Mouse (Mus musculus): ENCODE measurements around the gene Ccdc125. TPM values are rescaled to one million over a fixed set of nuclear protein-coding genes. Genes with fewer than 3 reads are reported as not detected.

The Ccdc125 gene
- polyA plus RNA-seq (2012; rRNA removed) = 2.2 and 3.5 TPM in 2 replicates

DNA sequence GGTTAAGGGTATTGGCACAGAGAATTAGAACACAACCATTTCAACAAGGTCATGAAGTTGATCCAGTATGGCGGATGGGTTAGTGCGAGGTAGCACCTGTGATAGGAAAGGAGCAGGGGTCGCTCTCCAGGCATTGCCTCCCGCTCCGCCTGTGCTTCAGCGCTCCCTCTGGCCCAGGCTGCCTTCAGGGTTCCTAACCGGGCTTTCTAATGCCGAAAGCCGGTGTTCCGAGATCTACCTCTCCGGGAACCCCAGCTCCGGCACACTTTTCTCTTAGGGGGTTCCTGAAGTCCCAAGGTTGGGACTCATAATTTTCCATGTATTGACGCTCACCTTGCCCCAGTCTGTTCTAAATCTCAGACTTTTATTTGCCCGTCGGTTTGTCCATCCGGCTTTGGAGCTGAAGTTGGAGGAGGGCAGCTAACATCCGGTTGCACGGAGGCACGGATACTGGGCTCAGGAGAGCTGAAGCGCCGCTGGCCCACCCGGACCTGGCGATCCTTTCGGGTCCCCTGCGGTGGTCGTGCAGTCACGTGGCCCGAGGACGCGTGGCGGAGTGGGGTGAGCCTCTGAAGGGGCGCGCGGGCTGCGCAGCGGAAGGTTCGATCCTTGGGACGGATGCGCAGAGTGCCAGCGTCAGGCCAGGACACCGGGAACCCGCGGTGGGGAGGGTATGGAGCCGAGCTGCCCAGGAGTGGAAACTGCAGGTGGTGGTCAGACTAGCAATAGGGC is at the start of gene Ccdc125:
Ccdc125 (plus strand) TSS at position 427 of the 732 bp plus-strand sequence.
- DNase-seq (ENCODE audit: low read depth) = no peak

DNA sequence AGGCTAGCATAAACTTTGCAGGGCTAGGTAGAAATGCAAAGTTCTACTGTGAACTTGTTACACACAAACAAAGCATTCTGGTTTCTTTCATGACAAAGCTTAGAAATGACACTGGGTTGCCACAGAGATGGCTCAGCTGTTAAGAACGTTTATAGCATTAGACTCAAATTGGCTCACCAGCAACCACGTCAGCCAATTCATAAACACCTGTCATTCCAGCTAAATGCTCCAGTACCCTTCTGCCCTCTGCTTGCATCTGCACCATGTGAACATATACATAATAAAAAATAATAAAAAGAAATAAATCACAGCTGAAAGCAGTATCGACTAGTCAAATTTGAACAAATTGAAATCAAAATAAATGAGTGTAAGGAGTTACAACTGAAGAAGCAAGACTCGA is 47.3 kb upstream of the Ccdc125 start:
- no peak for DNase-seq (ENCODE audit: low read depth)

DNA sequence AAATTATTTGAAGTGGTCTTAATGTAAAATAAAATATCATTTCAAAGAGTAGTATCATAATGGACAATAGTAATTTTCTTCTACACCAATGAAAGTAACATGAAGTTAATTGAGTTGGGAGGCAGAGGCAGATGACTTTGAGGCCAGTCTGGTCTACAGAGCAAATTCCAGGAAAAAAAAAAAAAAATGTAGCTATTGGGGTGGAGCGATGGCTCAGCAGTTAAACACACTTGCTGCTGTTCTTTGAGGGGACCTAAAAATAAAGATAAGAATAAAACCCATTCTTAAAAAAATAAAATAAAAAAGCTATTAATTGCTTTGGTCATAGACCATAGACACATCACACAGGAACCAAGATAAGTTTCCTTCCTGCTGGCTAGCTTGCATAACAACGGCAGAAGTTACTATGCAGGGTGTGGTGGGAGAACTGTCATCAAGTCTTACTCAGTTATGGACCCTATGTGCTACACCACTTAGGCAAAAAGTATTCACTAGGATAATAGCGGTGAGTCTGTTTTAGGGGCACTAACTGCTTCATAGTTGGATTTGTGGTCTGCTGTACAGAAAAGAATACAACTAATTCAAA is 35.3 kb upstream of the Ccdc125 start:
- no peak for DNase-seq (ENCODE audit: low read depth)

DNA sequence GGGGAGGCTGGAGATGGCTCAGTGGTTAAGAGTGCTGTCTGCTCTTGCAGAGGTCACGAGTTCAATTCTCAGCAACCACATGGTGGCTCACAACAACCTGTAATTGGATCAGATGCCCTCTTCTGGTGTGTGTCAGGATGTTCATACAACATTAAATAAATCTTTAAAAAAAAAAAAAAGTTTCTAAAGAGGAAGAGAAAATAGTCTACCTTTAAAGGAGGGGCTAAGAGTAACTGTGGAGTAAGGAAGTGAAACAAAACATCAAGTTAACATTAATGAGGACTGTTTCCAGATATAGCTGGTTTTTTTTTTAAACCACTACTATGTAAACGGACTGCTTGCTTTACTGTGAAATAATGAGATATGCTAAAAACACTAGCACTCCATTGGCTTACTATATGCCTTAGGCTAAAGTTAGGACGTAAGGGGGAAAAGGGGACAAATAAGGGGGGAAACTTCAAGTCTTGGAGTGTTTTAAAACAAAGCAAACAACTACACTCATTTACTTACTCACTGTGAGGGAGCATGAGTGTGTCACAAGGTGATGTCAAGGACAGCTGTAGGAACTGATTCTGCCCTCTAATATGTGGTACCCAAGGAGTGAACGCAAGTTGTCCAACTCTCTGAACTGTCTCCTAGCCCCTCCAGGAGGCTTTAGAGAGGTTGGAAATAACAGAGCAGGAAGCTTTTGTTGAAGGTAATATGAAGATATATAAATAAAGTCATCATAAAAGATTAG is 26.9 kb upstream of the Ccdc125 start:
- DNase-seq (ENCODE audit: low read depth) = no peak

DNA sequence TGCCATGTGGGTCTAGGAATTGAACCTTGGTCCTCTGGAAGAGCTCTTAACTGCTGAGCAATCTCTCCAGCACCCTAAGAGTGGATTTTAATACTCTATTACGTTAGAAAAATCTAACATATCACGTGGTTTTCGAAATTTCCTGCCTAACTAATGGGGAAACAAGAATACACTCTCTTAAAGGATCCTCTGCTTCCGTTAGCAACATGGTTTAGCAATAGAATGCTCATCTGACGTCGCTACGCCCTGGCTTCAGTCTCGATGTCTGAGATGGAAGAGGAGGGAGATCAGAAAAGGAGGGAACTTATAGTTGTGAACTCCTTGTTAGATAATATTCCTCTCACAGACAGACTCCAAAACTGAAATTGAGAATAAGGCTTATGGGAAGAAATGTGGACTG is 21.3 kb upstream of the Ccdc125 start:
- no peak for DNase-seq (ENCODE audit: low read depth)

DNA sequence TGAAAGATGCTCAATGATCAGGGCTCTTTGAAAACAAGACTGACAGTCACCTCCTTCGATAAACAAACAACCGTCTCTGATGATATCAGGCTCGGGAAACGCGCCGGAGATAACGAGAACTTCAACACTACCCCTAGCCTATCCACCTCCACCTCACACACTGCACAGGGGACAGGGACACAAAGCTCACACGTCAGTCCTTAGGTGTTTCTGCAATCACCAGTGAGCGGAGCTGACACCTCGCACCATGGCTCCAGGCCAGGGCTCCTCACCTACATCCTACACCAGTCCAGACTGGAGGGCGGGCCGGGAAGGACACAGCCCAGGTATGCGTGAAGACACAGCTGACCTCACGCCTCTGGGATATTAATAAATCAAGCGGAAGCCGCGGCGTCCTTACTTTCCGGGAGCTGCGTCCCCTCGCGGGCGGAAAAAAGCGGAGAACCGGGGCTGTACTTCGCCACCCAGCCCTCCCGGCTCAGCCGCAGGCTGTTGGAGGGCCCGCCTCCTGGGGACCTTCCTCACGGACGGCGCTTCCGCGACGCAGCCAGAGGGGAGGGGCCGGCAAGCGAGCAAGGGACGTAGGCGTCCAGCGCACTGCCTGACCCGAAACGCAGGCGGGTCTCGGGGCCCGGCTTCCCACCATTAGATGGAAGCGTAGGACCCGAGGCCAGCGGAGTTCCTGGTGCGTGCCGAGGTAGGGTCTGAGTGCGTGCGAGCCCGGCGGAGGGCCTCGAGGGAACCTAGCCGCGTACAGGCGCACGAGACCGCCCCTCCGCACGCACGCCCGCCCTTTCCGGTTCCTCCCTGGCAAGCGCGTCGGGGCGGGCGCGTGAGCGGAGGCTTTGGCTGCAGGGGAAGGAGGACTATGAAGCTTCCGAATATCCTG is 18.7 kb upstream of the Ccdc125 start, which contains the start of the genes Ak6 and Rad17:
Ak6 (plus strand) TSS at position 430 of the 889 bp plus-strand sequence.
Rad17 (minus strand) TSS at position 502 of the 889 bp plus-strand sequence.
- DNase-seq (ENCODE audit: low read depth) = peak; percentile 47

DNA sequence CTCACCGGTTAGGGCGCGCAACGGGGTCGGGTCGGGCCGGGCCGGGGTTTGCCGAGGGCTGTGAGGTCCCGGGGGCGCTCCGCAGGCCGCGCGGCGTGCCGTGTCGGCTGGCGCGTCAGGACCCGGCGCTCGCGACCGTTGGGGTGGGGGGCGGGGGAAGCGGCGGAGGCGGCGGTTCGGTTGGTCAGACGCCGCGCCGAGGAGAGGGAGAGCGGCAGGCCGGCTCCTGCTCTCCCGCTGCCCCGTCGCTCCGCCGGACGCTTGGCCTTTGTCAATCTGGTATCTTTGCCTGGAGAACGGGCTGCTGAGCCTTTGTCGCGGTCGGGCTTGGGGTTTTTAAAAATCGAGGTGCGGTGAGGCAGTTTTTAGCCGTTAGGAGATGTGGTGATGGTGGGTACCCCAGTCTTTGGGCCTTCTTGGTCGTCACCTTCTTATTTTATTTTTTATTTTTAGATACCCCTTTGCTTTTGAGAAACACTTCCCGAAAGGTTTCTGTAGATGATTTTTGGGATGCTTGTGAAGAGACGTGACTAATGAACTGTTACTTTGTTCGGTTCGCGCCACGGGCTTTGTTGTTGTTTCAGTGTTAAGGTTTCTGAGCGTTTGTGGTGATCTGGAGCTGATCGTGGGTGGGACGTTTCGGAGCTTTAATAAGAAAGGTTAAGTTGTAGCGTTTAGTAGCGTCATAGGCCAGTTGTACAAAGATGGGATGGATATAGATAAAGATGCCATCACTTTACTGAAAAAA is 17.9 kb upstream of the Ccdc125 start, which contains the start of gene Taf9:
Taf9 (plus strand) TSS at position 141 of the 748 bp plus-strand sequence.
- DNase-seq (ENCODE audit: low read depth) = no peak

DNA sequence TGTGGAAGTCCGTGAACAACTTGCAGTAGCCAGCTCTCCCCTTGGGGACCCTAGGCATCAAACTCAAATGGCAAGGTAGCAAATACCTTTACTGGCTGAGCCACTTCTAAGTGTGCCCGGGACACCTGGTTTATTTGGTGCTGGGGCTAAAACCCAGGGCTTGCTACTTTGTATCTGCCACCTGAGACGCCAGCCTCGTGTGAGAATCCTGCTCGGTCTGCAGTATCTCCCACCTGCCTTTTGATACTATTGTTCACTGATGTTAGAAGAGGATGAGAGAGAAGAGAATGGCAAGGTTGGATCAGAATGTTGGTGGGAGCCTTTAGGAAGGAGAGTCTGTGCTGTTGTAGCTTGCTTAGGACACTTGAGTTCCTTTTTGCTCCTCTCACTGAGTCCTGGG is 11.4 kb upstream of the Ccdc125 start:
- no peak for DNase-seq (ENCODE audit: low read depth)

DNA sequence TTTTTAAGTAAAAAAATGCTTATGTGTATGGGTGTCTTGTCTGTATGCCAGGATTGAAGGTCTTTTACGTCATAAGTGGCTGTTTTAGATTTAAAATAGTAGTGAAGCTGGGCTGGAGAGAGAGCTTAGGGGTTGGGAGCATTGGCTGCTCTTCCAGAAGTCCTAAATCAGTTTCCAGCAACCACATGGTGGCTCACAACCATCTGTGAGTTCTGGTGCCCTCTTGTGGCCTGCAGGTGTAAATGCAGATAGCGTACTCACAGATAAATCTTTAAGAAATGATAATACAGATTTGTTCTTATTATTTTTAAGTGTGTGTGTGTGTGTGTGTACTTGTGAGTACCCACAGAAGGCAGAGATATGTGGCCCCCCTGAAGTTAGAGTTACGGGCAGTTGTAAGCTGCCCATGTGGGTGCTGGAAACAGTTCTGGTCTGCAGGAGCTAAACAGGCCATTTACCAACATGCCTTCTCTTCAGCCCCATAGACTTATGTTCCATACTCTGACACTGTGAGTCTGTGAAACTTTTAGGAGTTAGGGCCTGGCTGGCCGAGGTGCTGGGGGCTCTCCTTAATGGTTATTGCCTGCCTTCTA is 9.6 kb upstream of the Ccdc125 start:
- no peak for DNase-seq (ENCODE audit: low read depth)

DNA sequence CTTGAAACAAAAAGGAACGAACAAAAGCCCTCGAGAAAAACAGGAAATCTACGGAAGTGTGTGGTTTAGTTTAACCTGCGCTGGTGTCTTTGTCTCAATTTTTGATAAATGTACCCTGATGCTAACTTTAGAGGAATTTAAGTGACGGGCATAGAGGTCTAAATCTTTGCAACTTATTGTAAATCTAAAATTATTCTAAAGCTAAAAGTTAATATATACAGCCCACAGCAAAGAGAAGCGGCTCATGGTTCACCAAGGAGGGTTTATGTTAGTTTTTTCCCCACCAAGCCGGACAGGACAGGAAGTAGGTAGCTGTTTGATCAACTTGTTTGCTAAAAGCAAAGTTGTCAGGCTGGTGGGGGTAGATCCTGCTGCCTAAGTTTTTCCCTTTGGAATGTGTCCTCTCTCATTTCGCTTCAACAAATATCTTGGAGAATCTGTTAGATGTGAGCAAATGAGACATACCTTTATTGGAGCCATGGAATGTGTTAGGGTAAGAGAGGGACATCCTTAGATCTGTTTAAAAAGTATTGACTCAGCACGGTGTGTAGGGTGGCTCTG is 744 bp downstream of the Ccdc125 start:
- DNase-seq (ENCODE audit: low read depth) = no peak

DNA sequence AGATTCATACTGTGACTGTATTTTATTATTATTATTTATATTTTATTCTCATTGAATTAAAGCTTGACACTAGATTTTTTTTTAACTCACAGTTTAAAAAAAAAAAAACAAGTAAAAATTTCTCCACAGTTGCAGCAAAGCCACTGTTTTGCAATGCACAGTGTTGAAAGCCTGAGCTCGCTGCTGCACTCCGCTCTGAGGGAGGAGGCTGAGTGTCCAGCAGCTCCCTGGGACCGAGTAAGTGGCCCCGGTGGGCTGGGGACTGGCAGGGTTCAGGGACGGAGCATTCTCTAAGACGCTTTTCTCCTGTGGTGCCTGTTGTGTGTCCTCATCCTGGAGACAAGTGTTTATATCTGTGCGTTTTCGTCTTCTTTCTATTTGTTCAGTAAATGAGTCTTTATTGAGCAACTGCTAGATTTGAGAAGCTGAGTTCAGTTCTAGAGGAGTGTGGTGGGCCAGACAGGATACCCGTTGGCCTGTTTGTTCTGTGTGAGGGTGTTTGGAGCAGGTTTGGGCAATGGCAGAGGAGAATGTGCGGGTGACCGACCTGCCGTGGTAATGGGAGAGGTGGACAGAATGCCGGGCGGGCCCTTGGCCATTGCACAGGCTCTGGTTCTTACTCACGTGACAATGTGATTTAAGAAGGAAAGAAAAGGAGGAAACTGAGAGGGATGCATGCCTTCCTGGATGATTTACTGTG is 6.6 kb downstream of the Ccdc125 start:
- DNase-seq (ENCODE audit: low read depth) = no peak

DNA sequence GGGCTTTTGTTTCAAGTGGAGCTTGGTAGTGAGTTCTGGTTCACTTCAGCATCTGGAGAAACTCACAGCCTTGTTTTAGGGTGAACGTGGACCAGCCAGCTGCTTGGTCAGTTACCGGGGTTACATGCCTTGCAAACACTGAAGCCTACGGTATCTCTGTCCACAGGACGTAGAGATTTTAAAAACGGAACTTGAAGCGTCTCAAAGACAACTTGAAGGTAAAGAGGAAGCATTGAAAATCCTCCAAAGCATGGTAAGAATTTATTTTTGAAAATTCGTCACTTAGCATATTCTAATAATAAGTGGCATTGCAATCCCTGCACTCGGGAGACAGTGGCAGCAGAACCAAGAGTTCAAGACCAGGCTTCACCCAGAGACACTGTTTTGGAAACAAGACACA is 12.1 kb downstream of the Ccdc125 start:
- no peak for DNase-seq (ENCODE audit: low read depth)

DNA sequence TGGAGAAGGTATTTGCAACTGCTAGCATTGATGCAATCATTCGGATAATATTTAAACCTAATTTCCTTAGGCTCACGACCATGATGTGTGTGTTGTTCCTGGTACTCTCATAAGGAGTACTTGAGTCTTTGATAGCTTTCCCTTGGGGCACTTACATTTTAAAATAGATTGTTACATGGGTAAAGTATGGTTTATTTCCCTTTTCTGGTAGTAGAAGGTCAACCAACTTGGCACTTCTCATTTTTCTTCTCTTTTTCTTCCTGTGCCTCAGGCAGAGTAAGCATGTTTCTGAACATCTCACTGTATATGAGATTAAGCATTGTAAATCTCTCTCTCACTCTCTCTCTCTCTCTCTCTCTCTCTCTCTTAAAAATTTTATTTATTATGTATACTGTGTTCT is 13.3 kb downstream of the Ccdc125 start:
- DNase-seq (ENCODE audit: low read depth) = no peak

DNA sequence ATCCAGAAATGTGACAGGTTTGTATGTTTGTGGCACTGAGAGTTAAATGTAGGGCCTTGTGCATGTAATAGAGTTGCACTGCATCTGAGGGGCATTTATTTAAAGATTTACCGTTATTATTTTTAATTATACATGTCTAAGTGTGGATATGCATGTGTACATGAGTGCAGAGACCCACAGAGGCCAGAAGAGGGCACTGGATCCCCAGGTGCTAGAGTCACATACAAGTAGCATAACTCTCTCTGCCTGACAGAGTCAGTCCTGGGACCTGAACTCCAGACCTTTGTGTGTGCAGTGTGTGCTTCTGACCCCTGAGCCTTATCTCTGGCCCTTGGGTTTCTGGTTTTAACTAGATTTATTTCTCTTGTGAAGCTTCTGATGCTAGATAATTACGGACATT is 14.8 kb downstream of the Ccdc125 start:
- DNase-seq (ENCODE audit: low read depth) = no peak

DNA sequence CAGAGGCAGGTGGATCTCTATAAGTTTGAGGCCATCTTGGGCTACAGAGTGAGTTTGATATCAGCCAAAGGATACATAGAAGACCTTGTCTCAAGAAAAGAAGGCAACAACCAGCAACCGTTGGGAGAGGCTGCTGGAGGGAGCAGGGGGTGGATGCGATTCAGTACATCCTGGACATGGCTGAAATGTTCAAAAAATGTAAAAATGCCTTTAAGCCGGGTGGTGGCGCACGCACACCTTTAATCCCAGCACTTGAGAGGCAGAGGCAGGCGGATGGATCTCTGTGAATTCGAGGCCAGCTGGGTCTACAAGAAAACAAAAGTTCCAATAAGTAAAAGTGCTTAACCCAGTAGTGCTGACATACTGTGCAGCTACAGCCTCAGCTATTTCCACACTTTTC is 18.0 kb downstream of the Ccdc125 start:
- DNase-seq (ENCODE audit: low read depth) = no peak

DNA sequence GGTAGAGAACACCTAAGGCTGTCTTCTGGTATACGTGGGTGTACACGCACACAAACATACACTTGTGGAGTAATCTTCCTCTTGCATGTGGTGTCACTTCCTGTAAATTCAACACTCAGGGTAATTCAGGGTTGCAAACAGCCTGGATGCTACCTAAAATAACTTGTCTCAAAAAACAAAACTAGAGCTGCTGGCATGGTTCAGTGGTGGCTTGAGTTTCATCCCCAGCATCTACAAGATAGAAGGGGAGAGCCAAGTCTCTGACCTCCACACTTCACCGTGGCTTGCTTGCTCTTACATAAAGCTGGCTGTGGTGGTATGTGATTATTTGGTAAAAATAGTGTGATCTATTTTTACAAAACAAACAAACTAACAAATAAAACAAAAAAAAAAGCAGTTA is 28.0 kb downstream of the Ccdc125 start:
- DNase-seq (ENCODE audit: low read depth) = no peak

DNA sequence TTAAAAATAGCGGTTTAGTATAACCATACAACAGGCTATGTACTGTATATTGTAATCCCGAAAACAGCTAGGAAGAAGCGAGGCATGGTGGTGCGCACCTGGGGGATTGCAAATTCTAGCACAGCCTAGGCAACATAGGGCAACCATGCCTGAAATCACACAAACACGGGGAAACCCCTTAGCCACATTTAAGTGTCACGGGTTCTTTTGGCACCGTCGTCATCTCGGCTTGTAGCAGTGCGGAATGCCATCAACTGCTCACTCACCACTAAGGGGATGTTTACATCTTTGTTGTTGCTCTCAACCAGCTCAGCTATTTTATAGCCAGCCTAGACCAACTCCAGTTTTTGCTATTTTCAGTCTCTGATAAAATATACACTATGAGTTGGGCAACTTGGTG is 29.3 kb downstream of the Ccdc125 start:
- no peak for DNase-seq (ENCODE audit: low read depth)

DNA sequence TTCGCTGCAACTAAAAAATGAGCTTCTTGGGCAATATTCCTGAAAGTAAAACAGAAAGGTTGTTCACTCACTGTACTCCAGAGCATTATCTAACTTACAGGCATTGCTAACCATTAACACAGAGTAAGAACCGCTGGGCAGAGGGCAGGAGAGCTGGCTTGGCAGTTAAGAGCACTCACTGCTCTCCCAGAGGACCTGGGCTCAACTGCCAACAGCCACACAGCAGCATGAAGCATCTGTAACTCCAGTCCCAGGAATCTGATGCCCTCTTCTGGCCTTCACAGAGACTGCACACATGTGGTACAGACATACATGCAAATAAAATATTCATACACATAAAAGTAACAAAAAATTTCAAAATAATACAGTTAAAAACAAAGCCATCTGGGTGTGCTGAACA is 34.0 kb downstream of the Ccdc125 start:
- DNase-seq (ENCODE audit: low read depth) = no peak

DNA sequence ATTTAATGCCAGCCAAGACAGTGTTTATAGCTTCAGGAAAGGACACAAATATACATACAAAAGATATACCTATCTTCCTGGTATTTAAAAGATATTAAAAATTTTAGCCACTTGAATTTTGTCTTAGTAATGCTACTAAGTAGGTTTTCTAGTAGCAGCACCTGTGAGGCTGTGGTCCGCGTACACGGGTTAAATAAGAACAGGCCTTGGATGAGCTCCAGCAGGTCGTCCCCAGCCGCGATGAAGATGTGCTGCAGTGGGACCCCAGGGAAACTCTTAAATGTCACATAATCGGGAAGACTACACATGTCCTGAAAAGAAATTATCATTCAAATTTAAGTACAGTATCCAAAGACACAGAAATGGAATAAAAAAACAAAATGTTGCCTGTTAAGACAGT is 36.7 kb downstream of the Ccdc125 start:
- DNase-seq (ENCODE audit: low read depth) = no peak

DNA sequence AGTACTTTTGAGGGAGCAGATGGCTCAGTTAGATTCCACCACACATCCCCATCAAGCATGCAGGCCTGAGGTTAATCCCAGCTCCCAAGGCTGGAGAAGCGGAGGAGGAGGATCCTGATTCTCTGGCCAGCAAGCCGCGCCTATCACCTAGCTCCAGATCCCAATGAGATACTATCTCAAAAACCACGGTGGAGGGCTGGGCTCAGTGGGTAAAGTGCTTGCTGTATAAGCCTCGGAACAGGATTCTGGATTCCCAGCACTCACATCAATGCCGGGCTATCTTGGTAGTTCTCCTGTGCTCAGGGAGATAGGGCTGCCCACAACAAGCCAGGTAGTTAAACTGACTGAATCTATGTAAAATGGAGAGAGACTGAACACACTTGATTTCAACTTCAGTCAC is 46.0 kb downstream of the Ccdc125 start:
- no peak for DNase-seq (ENCODE audit: low read depth)

All from gonadal fat pad, adult 2 months (tissue).